Mouse (Mus musculus) kidney, postnatal 14 days (tissue): ENCODE data around the gene Myo1e.

ENCODE experiments used
- DNase-seq: peaks from one replicate; pipeline ENCODE4 v3.0.0; 2022; ENCODE audit warnings: mixed read lengths

Gene Myo1e

DNA sequence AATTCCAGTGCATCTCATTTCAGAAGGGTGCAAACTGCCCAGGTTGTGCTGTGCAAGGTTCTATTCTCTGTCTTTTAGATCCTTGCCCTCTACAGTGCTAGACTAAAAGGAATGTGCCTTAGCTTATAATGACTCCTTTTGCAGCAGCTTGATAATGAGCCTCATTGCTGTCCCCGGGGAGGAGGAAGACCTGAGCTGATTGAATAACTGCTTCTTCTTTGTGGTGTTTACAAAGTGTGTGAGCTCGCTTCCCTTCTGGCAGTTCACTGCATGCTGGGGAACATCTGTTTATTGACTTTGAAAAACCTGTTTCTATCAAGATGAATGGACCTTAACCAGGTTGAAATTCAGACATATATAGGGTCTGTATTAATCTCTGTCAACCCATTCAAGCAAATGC, 89.8 kb downstream of the Myo1e start:
- no peak for DNase-seq

DNA sequence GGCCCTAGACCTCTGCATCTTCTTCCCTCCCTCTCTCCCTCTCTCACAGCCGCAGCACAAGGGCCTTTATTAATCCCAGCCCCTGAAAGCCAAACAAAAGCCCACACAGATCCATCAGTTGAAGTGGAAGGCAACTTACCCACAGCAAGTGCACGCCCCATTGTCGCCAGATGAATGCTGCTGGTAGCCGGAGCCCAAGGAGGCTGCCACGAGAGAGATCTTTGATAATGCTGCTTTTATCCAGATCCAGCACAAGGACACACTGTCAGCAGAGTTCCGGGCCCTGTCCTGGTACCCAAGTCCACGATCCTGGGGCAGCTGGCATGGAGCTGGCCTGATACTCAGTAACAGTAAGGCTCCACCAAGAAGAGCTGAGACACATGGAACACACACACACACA, 91.1 kb downstream of the Myo1e start:
- DNase-seq: no peak

DNA sequence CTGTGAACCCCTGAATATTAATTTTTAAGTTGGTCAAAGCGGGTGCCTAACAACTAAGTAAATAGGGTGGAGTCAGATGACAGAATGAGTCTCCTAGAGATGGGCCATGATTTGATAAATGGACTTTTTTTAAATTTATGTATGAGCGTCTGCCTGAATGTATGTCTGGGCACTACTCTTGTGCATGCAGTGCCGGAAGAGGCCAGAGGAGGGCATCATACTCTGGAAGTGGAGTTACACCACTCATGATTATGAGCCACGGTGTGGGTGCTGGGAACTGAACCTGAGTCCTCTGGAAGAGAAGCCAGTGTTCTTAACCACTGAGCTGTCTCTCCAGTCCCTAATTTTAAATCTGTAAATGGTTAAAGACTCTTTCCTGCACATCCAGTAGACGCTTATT, 93.6 kb downstream of the Myo1e start:
- no peak for DNase-seq

DNA sequence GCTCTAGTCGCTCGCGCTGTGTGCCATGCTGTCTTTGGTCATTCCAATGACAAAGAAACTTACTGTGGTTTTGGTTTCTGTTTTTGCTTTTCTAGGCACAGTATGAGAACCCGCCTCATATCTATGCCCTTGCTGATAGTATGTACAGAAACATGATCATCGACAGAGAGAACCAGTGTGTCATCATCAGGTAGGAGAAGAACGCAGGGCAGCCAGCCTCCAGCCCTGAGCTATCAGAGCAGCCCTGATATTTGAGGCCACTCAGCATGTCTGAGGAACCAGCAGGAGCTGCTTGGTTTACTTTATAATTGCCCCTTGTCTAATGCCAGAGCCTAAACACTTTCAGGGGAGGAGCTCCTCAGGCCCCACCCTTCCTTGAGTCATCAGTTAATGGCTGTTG, 94.4 kb downstream of the Myo1e start:
- DNase-seq: no peak

DNA sequence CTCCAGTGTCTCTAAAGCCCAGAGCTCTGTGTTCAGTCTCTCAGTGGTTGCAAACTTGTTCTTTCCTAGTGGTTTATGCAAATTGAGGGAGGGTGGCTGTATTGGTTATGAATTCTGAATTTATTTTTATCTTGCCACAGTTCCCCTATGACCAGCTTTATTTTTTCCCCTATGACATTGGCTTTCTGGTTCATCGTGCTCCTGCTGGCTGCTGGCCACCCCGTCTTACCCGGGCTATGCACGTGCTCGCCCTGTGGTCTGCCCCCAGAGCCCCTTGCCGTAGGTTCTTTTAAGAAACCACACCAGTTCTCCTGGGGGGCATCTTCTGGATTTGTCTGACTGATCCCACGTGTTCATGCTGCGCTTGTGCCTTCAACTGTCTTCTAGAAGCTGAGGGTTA, 97.8 kb downstream of the Myo1e start:
- no peak for DNase-seq

DNA sequence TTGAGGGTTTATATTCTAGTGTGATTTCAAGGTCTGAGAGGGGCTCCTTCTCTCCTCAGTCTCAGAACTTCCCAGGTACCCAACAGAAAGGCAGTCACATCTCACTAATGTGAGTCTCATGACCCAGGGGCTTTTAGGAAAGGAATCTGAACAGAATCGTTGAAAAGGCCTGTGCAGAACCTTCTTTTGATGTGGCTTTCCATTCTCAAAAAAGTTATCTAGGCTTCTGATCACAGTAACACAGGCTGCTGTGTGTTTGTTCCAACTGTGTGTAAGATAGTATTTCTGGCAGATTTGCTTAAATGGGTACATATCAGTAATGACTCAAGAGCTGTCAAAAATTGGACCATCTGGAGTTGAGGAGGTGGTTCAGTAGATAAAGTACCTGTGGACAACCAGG, 102.9 kb downstream of the Myo1e start:
- no peak for DNase-seq

DNA sequence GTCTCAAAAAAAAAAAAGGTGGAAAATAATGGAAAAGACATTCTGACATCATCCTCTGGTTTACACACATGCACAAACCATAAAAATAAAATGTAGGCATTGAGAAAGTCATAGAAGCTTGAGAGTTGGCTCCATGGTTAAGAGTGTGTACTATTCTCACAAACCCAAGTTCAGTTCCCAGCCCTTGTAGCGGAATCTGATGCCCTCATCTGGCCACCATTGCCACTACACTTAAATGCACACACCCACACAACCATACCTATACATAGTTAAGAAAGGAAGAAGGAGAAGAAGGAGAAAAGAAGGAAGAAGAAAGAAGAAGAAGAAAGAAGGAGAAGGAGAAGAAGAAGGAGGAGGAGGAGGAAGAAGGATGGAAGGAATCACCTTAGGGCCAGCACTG, 106.9 kb downstream of the Myo1e start:
- DNase-seq: no peak

DNA sequence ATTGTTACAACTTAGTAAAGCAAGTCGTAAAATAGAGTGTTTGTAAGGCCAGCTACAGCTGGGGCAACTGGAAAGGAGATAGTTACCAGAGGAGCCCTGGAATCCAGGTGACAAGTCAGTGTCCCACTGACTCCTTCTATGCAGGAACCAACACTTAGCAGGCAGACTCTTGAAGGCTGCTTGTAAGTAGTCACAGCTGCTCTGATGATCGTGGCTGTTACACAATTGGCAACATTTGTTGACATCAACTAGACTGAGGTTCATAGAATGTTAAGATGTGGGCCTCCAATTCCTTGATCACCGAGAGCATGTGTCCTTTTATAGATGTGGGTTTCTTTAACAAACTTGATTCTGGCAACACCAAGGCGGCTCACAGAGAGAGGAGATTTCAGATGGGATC, 108.0 kb downstream of the Myo1e start:
- no peak for DNase-seq

DNA sequence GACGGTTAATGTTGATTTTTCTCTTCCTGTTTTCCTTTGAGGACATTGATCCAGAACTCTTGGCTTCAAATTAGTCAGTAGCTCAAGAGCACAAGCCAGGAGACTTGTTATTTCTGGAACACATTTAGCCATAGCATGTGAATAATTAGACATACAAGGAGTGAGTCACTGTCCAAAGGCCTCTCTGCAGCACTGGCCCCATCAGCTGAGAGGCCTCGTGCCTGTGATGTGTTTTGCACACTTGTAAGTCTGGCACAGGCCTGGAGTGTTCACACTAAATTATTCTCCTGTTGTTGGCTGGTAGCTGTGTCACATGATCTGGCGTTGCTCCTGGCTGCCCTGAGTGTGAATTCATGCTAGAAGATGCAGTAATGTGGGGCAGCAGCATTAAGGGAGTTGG, 111.5 kb downstream of the Myo1e start:
- peak; percentile 62 for DNase-seq

DNA sequence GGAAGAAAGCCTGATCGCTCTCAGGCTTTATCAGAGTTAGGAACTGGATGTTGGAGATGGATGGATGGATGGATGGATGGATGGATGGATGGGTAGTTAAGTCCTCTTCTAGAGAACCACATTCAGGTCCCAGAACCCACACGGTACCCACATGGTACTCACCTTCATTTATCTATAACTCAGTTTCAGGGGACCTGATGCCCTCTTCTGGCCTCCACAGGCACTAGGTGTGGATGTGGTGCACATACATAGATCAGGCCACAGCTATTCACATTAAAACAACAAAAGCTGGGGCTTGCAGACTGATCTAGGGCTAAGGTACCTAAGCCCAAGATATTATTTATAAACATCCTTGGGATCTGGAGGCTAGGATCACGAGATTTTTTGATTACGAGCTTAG, 117.2 kb downstream of the Myo1e start:
- DNase-seq: no peak

DNA sequence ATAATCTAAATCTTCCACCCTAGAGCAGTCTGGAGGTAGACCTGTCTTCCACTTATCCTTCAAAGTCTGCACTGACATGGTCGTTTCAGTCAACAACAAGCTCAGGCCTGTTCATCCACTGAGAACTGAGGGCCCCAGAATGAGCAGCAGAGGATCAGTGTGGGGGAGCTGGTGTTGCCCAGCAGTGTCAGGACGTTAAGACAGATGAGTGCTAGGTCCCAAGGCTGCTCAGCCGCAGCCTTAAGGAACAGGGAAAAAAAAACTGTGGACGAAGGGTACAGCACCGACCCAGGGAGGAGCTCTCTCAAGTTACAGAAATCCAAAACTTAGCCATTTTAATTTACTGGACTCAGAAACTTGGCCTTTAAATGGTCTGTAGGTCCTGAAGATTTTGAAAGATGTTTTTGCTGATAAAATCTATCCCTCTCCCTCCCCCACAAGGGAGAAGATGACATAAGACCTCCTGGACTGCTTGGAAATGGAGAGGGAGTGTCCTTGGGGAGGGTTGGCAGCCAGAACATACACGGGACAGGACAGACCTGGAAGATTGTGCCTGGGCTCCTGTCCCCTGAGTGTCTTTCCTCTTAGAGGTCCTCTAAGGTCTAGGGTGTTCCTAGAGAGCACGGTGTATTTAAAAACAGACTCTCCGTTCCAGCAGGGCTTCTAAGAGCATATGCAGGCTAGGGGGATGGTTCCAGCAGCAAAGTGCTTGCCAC, 118.9 kb downstream of the Myo1e start:
- no peak for DNase-seq

DNA sequence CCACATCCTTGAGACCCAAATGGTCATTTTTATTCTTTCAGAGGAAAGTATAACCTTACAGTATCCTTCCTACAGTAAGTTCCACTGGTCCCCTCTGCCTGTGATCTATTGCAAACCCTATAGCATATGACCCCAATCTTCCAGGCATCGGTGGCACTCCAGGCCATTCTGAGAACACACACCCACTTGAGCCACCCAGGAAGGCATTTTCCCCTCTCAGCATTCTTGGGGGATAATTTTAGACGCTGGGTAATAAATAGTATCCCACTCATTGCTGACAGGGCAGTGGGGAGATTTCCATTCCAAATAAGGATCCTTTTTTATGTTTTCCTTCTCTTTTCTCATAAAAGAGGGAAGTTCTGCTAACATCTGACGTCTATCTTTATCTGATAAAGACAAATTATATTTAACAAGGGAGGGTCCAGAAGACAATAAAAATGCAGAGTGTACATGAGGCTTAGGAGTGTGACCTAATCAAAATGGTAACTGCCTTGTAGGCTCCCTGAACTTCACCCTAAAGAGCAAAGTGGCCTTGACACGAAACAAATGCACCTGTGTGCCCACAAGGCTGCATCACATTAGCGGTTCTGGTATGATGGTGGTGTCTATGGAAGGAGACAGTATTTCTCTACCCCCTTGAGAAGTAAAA, 121.2 kb downstream of the Myo1e start:
- no peak for DNase-seq

DNA sequence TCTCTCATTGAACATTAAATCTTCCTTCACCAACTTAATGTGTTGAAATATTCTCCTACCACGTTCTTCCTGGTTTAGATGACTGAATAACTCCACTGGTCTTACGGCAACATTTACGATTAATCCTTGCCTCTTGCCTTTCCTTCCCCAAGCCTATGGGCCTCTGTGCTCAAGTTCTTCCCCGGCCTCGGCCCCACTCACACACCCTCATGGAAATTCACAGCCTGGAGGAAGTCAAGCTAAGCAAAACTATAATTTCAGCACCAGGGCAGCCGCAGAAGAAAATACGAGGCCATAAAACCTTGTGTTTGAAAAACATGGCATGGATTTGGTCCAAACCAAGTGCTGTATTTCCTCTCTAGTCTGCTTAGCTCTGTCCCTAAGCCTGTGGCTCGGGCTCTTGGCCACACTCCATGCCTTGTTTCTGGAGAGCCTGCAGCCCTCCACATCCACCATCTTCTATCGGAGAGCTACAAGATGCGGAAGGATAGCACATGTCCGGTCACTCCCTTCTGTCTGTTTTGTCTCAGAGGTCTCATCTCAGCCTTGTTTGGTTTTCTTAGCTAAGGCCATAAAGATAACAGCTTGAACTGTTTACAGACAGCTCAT, 124.7 kb downstream of the Myo1e start:
- peak; percentile 65 for DNase-seq

DNA sequence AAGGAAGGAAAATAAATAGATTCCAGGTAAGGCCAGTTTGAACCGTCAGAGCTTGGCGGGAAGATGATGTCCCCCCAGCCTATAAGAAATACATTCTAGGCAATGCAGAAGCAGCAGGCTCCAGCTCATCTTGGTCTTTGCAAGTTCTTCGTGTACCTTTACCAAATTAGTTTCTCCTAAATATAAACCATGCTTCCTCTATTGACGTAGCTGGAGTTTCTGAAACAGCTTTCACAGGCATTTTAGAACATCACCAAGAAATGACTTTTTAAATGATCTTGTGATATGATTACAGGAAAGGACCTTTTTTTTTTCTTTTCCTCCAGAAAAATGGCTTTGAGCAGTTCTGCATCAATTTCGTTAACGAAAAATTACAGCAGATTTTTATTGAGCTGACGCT, 131.2 kb downstream of the Myo1e start:
- no peak for DNase-seq

DNA sequence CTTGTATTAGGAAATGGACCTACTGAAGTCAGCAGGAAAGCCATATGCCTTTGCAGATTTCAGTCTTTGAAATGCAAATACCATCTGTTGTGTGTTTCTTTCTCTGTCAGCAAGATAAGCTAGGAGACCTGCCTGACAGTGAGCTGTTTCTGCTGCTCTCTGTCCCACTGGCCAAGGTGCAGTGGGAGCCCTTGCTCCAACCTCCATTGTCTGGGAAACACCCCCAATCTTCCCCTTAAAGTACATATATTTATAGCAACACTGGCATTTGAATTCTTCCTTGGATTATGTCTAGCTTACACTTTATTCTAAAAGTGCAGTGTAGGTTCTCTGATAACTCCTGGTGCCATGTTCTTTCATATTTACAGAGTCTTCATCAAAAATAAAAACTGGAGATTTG, 131.7 kb downstream of the Myo1e start:
- no peak for DNase-seq

DNA sequence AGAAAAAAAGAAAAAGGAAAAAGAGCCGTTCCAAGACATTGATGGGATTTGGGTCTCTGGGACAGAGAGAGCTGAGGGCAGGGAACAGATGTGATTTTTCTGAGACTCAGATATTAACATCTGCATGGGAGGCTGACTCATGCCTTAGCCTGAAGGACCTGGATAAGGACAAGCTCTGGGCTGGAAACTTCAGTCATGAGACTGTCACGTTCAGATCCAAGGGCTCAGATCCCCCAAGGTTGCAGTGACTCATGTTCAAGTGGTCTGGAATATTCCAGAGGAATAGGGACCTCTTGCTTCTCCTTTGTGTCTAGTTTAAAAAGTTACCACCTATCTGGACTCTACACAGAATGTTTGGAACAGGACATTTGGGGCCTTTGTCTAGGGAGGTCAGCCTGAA, 142.1 kb downstream of the Myo1e start:
- no peak for DNase-seq

DNA sequence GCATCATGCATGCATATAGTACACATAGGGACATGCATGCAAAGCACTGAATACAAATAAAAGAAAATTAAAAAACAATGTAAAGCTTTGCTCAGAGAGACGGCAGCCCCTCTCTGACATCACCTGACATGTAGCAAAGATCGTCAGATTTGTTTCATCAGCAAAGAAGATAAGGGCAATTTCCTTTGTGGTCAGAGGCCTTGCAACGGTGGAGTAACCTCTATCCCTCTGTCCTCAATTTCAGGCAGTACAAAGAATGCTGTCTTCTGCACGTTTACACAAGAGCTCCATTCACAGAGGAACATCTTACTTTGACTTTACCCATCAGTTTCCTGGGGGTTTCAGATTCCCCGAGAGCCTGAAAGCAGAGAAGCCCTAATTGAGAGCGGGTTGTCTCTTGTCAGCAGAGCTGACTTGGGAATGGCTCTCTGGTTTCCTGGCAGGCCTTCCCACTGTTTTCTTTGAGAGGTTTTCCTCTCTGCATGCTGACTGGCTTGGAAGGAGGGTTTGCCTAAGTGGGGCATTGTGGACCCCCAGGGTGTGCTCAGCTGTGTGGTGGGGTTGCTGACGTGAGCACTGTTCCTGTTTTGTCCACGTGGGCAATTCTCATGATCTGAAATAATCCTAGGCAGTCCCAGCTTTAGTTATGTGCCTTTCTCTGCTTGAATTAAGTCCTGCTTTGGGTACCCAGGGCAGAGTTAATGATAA, 144.6 kb downstream of the Myo1e start:
- DNase-seq: no peak

DNA sequence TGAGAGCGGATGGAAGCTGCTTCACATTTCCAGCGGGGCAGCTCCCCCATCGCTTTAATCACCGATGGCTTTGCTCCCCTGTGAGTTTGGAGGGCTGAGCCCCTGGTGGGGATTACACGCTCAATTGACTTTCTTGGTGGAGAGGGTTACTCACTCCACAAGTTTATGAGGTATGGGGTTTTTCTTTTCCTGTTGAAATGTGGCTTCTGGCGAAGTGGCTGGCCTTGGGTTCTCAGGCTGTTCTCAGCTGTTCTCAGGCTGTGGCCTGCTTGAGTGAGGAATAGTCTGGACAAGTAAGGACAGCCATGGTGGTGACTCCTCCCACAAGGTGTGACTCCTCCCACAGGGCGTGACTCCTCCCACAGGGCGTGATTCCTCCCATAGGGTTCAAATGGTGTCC, 149.1 kb downstream of the Myo1e start:
- DNase-seq: no peak

DNA sequence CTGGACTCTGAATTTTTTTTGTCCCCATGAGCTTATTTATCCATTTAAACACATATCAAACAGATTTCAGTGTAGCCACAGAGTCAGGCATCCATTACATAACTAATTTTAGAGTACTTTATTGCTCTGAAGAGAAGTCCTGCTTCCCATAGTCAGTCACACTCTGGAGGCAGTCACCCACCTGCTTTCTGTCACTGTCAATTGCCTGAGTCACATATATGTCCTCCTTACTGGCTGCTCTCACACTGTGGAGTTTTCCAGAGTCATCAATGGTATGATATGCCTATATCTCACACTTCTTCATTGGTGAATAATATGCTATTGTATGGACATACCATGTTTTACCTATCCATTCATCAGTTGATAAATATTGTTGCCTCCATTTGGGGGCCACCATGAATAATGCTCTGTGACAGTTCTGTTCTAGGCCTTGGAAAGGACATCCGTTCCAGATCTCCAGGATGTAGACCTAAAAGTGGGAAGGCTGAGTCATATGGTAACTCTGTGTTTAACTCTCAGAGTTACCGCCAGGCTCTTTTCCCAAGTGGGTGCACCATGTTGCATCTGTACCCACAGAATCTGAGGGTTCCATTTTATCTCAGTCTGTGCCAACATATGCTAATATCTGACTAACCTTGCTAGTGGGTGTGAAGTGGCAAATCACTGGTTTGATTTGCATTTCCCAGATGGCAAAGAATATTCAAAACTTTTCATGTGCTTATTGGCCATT, 152.4 kb downstream of the Myo1e start:
- no peak for DNase-seq

DNA sequence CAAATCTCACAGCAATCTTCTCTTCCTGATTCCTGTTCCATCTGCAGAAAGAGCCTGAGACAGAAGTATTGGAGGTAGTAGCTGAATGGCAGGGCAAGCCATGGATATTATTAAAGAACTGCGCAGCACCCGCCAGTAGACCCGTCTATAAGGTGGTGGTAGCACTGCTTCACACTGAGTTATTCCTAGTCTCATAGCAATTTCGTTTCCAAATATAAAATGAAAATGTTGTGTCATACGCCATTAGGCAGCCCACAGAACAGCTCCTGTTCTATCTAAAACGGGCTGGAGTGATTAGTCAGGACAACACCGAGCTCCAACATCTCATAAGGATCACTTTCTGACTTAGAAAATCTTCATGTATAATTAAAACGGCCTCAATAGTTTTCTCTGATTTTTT, 157.6 kb downstream of the Myo1e start:
- no peak for DNase-seq

DNA sequence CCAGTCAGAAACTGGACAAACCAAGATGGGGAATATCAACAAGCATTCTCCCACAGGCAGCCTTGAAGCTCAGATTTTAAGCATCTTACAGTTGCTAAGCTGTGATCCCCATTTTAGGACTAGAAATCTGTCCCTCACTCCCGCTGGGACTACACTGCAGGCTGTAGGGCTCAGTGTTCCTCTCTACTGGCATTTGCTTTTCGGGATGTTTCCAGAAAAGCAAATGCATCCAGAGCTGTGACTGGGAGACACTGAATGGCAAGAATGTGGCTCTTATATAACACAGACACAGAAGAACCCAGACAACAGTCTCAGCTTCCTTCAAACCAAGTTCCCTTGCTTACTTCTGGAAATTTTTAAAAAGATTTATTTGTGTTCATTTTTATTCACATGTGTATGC, 158.8 kb downstream of the Myo1e start:
- no peak for DNase-seq

DNA sequence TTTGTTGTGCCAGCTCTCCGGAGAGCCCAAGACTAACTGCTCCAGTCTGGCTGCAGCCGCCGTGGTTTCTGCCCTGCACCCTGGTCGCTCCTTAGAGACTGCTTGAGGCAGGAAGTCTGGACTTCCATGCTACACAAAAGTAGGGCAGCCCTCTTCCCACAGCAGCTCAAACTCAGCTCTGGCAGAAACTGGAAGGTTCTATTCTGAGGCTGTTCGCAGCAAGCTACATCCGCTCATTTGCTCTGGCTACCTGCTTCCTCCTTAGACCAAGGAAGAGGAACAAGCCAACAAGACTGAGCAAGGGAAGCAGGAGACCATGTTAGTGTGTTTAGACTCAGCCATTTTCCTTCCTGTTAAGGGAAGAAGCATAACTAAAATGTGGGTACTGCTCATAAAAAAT, 159.7 kb downstream of the Myo1e start:
- DNase-seq: no peak

DNA sequence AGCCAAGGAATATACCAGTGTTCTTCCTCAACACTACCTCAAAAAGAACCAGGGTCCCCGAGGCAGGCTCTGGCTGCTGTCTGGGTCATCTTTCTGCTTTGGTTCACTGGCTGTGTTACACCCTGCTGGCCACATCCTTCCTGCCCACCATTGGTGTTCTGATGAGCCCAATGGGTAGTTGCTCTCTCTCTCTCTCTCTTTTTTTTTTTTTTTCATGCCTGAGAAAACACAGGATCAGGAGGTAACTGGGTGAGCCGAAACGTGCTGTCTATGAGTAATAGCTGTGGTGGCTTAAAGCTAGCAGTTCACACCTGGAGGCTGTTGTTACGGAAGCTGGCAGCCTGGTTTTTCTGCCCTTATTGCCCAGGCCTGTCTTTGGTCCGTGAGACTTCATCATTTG, 164.5 kb downstream of the Myo1e start:
- no peak for DNase-seq
